Mouse (Mus musculus): ENCODE measurements around the gene Zfp710.

- TF ChIP-seq CTCF (IDR thresholded peaks at IDR 0.05; ENCODE audit: low read depth, low read length) (no peak), POLR2A (IDR thresholded peaks at IDR 0.05; ENCODE audit: borderline replicate concordance, low read depth, low read length) (no peak)
Measured at GRCm38 (mm10) chr7:80030486-80030885, 5.9 kb downstream of the Zfp710 start.

All from bone marrow macrophage, adult 2 months (primary cell).